Mouse (Mus musculus): Measurements from ENCODE around the gene Thada. TPM values are rescaled to one million over a fixed set of nuclear protein-coding genes. Genes with fewer than 3 reads are reported as not detected.

Thada gene
- polyA plus RNA-seq, 1 experiment from 2014 or later, result 13.8 TPM

GRCm38 (mm10) chr17:84376882-84377281, 89.1 kb downstream of the Thada start:
- WGBS, result 97% methylated on average over 4 of the region's 4 CpGs
- Histone ChIP-seq H3K4me1 (replicated peaks; ENCODE audit: control insufficient read depth, insufficient read depth, low read length) (no peaks in the 10 kb centered on the region), H3K9ac (ENCODE audit: low read length) (no peak overlapping the region), H3K4me2 (ENCODE audit: low read depth, low read length, severe bottlenecking) (no peak overlapping the region), H3K27ac (ENCODE audit: low read depth, low read length) (no peak overlapping the region), H3K27me3 (ENCODE audit: control insufficient read depth, insufficient read depth, low read length) (no peaks in the 10 kb centered on the region), H3K36me3 (ENCODE audit: control insufficient read depth, insufficient read depth, low read length) (no peaks in the 10 kb centered on the region), H3K4me3 (ENCODE audit: low read depth, low read length) (no peak overlapping the region), H3K9me3 (ENCODE audit: control insufficient read depth, low read length) (no peaks in the 10 kb centered on the region)
- ATAC-seq (replicated peaks; ENCODE audit: low FRiP score) (no peak), DNase-seq (ENCODE audit: low spot score) (no peak)

GRCm38 (mm10) chr17:84372411-84373045, 93.5 kb downstream of the Thada start:
- DNase-seq (ENCODE audit: low spot score) (no peak), ATAC-seq (replicated peaks; ENCODE audit: low FRiP score) (no peak)
- Histone ChIP-seq H3K9ac (ENCODE audit: low read length) (no peak overlapping the region), H3K4me3 (ENCODE audit: low read depth, low read length) (no peak overlapping the region), H3K27me3 (ENCODE audit: control insufficient read depth, insufficient read depth, low read length) (no peaks in the 10 kb centered on the region), H3K9me3 (ENCODE audit: control insufficient read depth, low read length) (no peaks in the 10 kb centered on the region), H3K36me3 (ENCODE audit: control insufficient read depth, insufficient read depth, low read length) (no peaks in the 10 kb centered on the region), H3K4me2 (ENCODE audit: low read depth, low read length, severe bottlenecking) (no peak overlapping the region), H3K4me1 (replicated peaks; ENCODE audit: control insufficient read depth, insufficient read depth, low read length) (peaks cover under 1% of the 10 kb centered on the region; the same call in 1 of the 2 replicates), H3K27ac (ENCODE audit: low read depth, low read length) (no peak overlapping the region)
- 87% methylated on average over 6 of the region's 6 CpGs for WGBS

- DNase-seq (ENCODE audit: low spot score) (no peak), ATAC-seq (replicated peaks; ENCODE audit: low FRiP score) (no peak)
- peaks cover 5% of the 10 kb centered on the region for H3K4me1 ChIP-seq (replicated peaks; ENCODE audit: control insufficient read depth, insufficient read depth, low read length)
- no peaks in the 10 kb centered on the region for H3K27me3 ChIP-seq (ENCODE audit: control insufficient read depth, insufficient read depth, low read length)
- H3K4me3 ChIP-seq (ENCODE audit: low read depth, low read length), result no peak overlapping the region
- H3K27ac ChIP-seq (ENCODE audit: low read depth, low read length), result no peak overlapping the region
- no peak overlapping the region for H3K9ac ChIP-seq (ENCODE audit: low read length)
- WGBS, result 83% methylated on average over 5 of the region's 5 CpGs
- H3K36me3 ChIP-seq (ENCODE audit: control insufficient read depth, insufficient read depth, low read length), result no peaks in the 10 kb centered on the region
- H3K4me2 ChIP-seq (ENCODE audit: low read depth, low read length, severe bottlenecking), result no peak overlapping the region
- H3K9me3 ChIP-seq (ENCODE audit: control insufficient read depth, low read length), result no peaks in the 10 kb centered on the region
Measured at GRCm38 (mm10) chr17:84370385-84370784, 95.6 kb downstream of the Thada start.

GRCm38 (mm10) chr17:84369769-84370168, 96.2 kb downstream of the Thada start:
- DNase-seq (ENCODE audit: low spot score), result no peak
- H3K9ac ChIP-seq (ENCODE audit: low read length), result no peak overlapping the region
- ATAC-seq (replicated peaks; ENCODE audit: low FRiP score), result no peak
- H3K9me3 ChIP-seq (ENCODE audit: control insufficient read depth, low read length), result no peaks in the 10 kb centered on the region
- no peak overlapping the region for H3K4me2 ChIP-seq (ENCODE audit: low read depth, low read length, severe bottlenecking)
- no peak overlapping the region for H3K4me3 ChIP-seq (ENCODE audit: low read depth, low read length)
- no peaks in the 10 kb centered on the region for H3K27me3 ChIP-seq (ENCODE audit: control insufficient read depth, insufficient read depth, low read length)
- no peak overlapping the region for H3K27ac ChIP-seq (ENCODE audit: low read depth, low read length)
- WGBS, result 88% methylated on average over 3 of the region's 3 CpGs
- peaks cover 10% of the 10 kb centered on the region for H3K4me1 ChIP-seq (replicated peaks; ENCODE audit: control insufficient read depth, insufficient read depth, low read length)
- H3K36me3 ChIP-seq (ENCODE audit: control insufficient read depth, insufficient read depth, low read length), result no peaks in the 10 kb centered on the region

- Histone ChIP-seq H3K9ac (ENCODE audit: low read length) (no peak overlapping the region), H3K9me3 (ENCODE audit: control insufficient read depth, low read length) (no peaks in the 10 kb centered on the region), H3K27me3 (ENCODE audit: control insufficient read depth, insufficient read depth, low read length) (no peaks in the 10 kb centered on the region), H3K27ac (ENCODE audit: low read depth, low read length) (no peak overlapping the region), H3K36me3 (ENCODE audit: control insufficient read depth, insufficient read depth, low read length) (no peaks in the 10 kb centered on the region), H3K4me1 (replicated peaks; ENCODE audit: control insufficient read depth, insufficient read depth, low read length) (peaks cover 14% of the 10 kb centered on the region), H3K4me2 (ENCODE audit: low read depth, low read length, severe bottlenecking) (no peak overlapping the region), H3K4me3 (ENCODE audit: low read depth, low read length) (no peak overlapping the region)
- DNase-seq (ENCODE audit: low spot score) (no peak), ATAC-seq (replicated peaks; ENCODE audit: low FRiP score) (no peak)
- 84% methylated on average over 11 of the region's 11 CpGs for WGBS
Measured at GRCm38 (mm10) chr17:84368213-84369014, 97.6 kb downstream of the Thada start.

GRCm38 (mm10) chr17:84367663-84368062, 98.3 kb downstream of the Thada start:
- peaks cover 14% of the 10 kb centered on the region for H3K4me1 ChIP-seq (replicated peaks; ENCODE audit: control insufficient read depth, insufficient read depth, low read length)
- H3K27me3 ChIP-seq (ENCODE audit: control insufficient read depth, insufficient read depth, low read length), result no peaks in the 10 kb centered on the region
- H3K27ac ChIP-seq (ENCODE audit: low read depth, low read length), result no peak overlapping the region
- WGBS, result 80% methylated on average over 3 of the region's 3 CpGs
- no peaks in the 10 kb centered on the region for H3K9me3 ChIP-seq (ENCODE audit: control insufficient read depth, low read length)
- no peak overlapping the region for H3K9ac ChIP-seq (ENCODE audit: low read length)
- no peak overlapping the region for H3K4me3 ChIP-seq (ENCODE audit: low read depth, low read length)
- ATAC-seq (replicated peaks; ENCODE audit: low FRiP score) (no peak), DNase-seq (ENCODE audit: low spot score) (no peak)
- no peak overlapping the region for H3K4me2 ChIP-seq (ENCODE audit: low read depth, low read length, severe bottlenecking)
- no peaks in the 10 kb centered on the region for H3K36me3 ChIP-seq (ENCODE audit: control insufficient read depth, insufficient read depth, low read length)

- H3K4me1 ChIP-seq (replicated peaks; ENCODE audit: control insufficient read depth, insufficient read depth, low read length), result peaks cover 14% of the 10 kb centered on the region
- ATAC-seq (replicated peaks; ENCODE audit: low FRiP score), result peak; percentile 65
- no peaks in the 10 kb centered on the region; the same call in 1 of the 2 replicates for H3K36me3 ChIP-seq (ENCODE audit: control insufficient read depth, insufficient read depth, low read length)
- DNase-seq (ENCODE audit: low spot score), result no peak
- H3K27me3 ChIP-seq (ENCODE audit: control insufficient read depth, insufficient read depth, low read length), result no peaks in the 10 kb centered on the region
- peak overlapping the region; percentile 51 for H3K27ac ChIP-seq (ENCODE audit: low read depth, low read length)
- H3K4me3 ChIP-seq (ENCODE audit: low read depth, low read length), result no peak overlapping the region
- H3K9ac ChIP-seq (ENCODE audit: low read length), result no peak overlapping the region
- no peaks in the 10 kb centered on the region for H3K9me3 ChIP-seq (ENCODE audit: control insufficient read depth, low read length)
- WGBS, result 47% methylated on average over 6 of the region's 6 CpGs
- no peak overlapping the region for H3K4me2 ChIP-seq (ENCODE audit: low read depth, low read length, severe bottlenecking)
Measured at GRCm38 (mm10) chr17:84365791-84366301, 100.2 kb downstream of the Thada start.

GRCm38 (mm10) chr17:84365006-84365716, 100.8 kb downstream of the Thada start:
- DNase-seq (ENCODE audit: low spot score), result no peak
- H3K9ac ChIP-seq (ENCODE audit: low read length), result peak overlapping the region; percentile 13; the same call in 1 of the 2 replicates

More at GRCm38 (mm10) chr17:84365006-84365716, 100.8 kb downstream of the Thada start:
- no peak for ATAC-seq (replicated peaks; ENCODE audit: low FRiP score)
- Histone ChIP-seq H3K4me1 (replicated peaks; ENCODE audit: control insufficient read depth, insufficient read depth, low read length) (peaks cover 14% of the 10 kb centered on the region), H3K27me3 (ENCODE audit: control insufficient read depth, insufficient read depth, low read length) (no peaks in the 10 kb centered on the region), H3K4me2 (ENCODE audit: low read depth, low read length, severe bottlenecking) (no peak overlapping the region), H3K27ac (ENCODE audit: low read depth, low read length) (peak overlapping the region; percentile 51), H3K9me3 (ENCODE audit: control insufficient read depth, low read length) (no peaks in the 10 kb centered on the region), H3K4me3 (ENCODE audit: low read depth, low read length) (no peak overlapping the region), H3K36me3 (ENCODE audit: control insufficient read depth, insufficient read depth, low read length) (no peaks in the 10 kb centered on the region; the same call in 1 of the 2 replicates)
- 64% methylated on average over 9 of the region's 9 CpGs for WGBS
